Mouse (Mus musculus): ENCODE results near the gene Rsc1a1.

DNA sequence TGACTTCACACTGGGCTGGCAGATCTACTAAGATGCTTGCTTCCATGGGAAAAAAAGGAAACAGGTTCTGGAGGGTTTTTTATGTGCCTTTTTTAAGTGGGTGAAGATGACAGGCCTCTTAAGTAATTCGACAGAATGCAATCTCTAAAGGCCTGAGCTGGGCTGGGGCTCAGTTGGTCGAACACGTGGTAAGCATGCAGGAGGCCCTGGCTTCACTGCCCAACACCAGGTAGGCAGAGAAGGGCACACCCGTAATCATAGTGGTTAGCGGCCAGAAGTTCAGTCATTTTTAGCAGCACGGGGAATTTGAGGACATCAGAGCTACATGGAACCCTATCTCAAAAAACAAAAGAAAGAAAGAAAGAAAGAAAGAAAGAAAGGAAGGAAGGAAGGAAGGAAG lies 30.9 kb downstream of the Rsc1a1 start:
- no peak for TF ChIP-seq CTCF (IDR thresholded peaks at IDR 0.05)
- no peak for TF ChIP-seq POLR2A (IDR thresholded peaks at IDR 0.05; ENCODE audit: insufficient read depth, low read depth, low read length)

Measured in heart, adult 2 months (tissue).